In genomic region chr5:116023251-116023661, GRCm38 (mm10) we compare ENCODE assay signal across 7 mouse cellular contexts. TPM values are rescaled to one million over a fixed set of nuclear protein-coding genes. Genes with fewer than 3 reads are reported as not detected.
DNase-seq lines count a peak whose midpoint lies in the region; ATAC-seq lines count a peak whose summit lies in the region.

No protein-coding gene starts in this region.

- H3K9me3 ChIP-seq in embryonic facial prominence, embryonic 11.5 days (replicated peaks; ENCODE audit: control insufficient read depth, low read length) = no peaks in the 10 kb centered on the region
- no peaks in the 10 kb centered on the region for H3K9me3 ChIP-seq in intestine, embryonic 15.5 days
- no peaks in the 10 kb centered on the region for H3K9me3 ChIP-seq in neural tube, embryonic 15.5 days (replicated peaks)

- 25% methylated on average over 8 of the region's 8 CpGs for WGBS in embryonic facial prominence, embryonic 11.5 days
- 19% methylated on average over 8 of the region's 8 CpGs for WGBS in intestine, embryonic 15.5 days
- WGBS in neural tube, embryonic 15.5 days = 26% methylated on average over 8 of the region's 8 CpGs

- peak; percentile 47 for DNase-seq in testis, postnatal 10 days (ENCODE audit: low spot score)
- DNase-seq in testis, postnatal 14 days (ENCODE audit: low spot score) = no peak
- DNase-seq in embryonic facial prominence, embryonic 11.5 days (ENCODE audit: low spot score) = no peak
- peak; percentile 35 for DNase-seq in liver
- no peak for DNase-seq in urinary bladder, adult 2 months (ENCODE audit: low spot score)

- no peaks in the 10 kb centered on the region for H3K4me1 ChIP-seq in embryonic facial prominence, embryonic 11.5 days (ENCODE audit: control insufficient read depth, insufficient read depth, low read length)
- peaks cover 24% of the 10 kb centered on the region for H3K4me1 ChIP-seq in intestine, embryonic 15.5 days (replicated peaks)
- H3K4me1 ChIP-seq in neural tube, embryonic 15.5 days = peaks cover 22% of the 10 kb centered on the region

- peak overlapping the region; percentile 73 for H3K4me3 ChIP-seq in embryonic facial prominence, embryonic 11.5 days (ENCODE audit: low read depth, low read length)
- H3K4me3 ChIP-seq in intestine, embryonic 15.5 days (replicated peaks) = peak overlapping the region; percentile 58
- H3K4me3 ChIP-seq in neural tube, embryonic 15.5 days (replicated peaks) = peak overlapping the region; percentile 97

- no peak for ATAC-seq in embryonic facial prominence, embryonic 11.5 days (replicated peaks; ENCODE audit: insufficient number of reproducible peaks, low FRiP score, low TSS enrichment, low read depth)
- no peak for ATAC-seq in intestine, embryonic 15.5 days
- ATAC-seq in neural tube, embryonic 15.5 days (ENCODE audit: low FRiP score) = no peak

- H3K36me3 ChIP-seq in embryonic facial prominence, embryonic 11.5 days (replicated peaks; ENCODE audit: control insufficient read depth, insufficient read depth, low read depth, low read length) = peaks cover 13% of the 10 kb centered on the region
- H3K36me3 ChIP-seq in intestine, embryonic 15.5 days = peaks cover 22% of the 10 kb centered on the region
- peaks cover 27% of the 10 kb centered on the region for H3K36me3 ChIP-seq in neural tube, embryonic 15.5 days

- no peaks in the 10 kb centered on the region for H3K27me3 ChIP-seq in embryonic facial prominence, embryonic 11.5 days (ENCODE audit: control insufficient read depth, insufficient read depth, low read length)
- no peaks in the 10 kb centered on the region for H3K27me3 ChIP-seq in intestine, embryonic 15.5 days (replicated peaks)
- H3K27me3 ChIP-seq in neural tube, embryonic 15.5 days (replicated peaks) = no peaks in the 10 kb centered on the region

- H3K9ac ChIP-seq in embryonic facial prominence, embryonic 11.5 days (replicated peaks; ENCODE audit: low read length) = peak overlapping the region; percentile 85
- H3K9ac ChIP-seq in intestine, embryonic 15.5 days = peak overlapping the region; percentile 66
- H3K9ac ChIP-seq in neural tube, embryonic 15.5 days (replicated peaks) = peak overlapping the region; percentile 75

- H3K4me2 ChIP-seq in embryonic facial prominence, embryonic 11.5 days (ENCODE audit: low read depth, low read length) = peak overlapping the region; percentile 76
- peak overlapping the region; percentile 85 for H3K4me2 ChIP-seq in intestine, embryonic 15.5 days (replicated peaks)
- peak overlapping the region; percentile 92 for H3K4me2 ChIP-seq in neural tube, embryonic 15.5 days

- no peak overlapping the region for H3K27ac ChIP-seq in embryonic facial prominence, embryonic 11.5 days (replicated peaks; ENCODE audit: low read depth, low read length)
- H3K27ac ChIP-seq in intestine, embryonic 15.5 days = peak overlapping the region; percentile 69
- 0 out of 2 replicates have a peak overlapping the region, but pooled peaks have one; percentile 83 for H3K27ac ChIP-seq in neural tube, embryonic 15.5 days (replicated peaks)

RNA-seq across cellular contexts. Expression of gene Prkab1, which starts 1.1 kb away (rescaled TPM):
- polyA plus RNA-seq in embryonic facial prominence, embryonic 11.5 days (2014; fragmentation: Nextera tagmentation; extraction: Ambion mirVana) = 53.2 and 56.3 TPM in 2 replicates
- 68.4 and 69.9 TPM in 2 replicates for polyA plus RNA-seq in intestine, embryonic 15.5 days (2015; fragmentation: Nextera tagmentation; extraction: Ambion mirVana)
- 50.1 and 53.6 TPM in 2 replicates for polyA plus RNA-seq in neural tube, embryonic 15.5 days (2015; fragmentation: Nextera tagmentation; extraction: Ambion mirVana)
- 104 and 109 TPM in 2 replicates for polyA plus RNA-seq in urinary bladder, adult 2 months (2012; rRNA removed)

RNA-seq across cellular contexts. Expression of gene Tmem233, which starts 59.8 kb away (rescaled TPM):
- not detected in 2 replicates for polyA plus RNA-seq in embryonic facial prominence, embryonic 11.5 days (2014; fragmentation: Nextera tagmentation; extraction: Ambion mirVana)
- polyA plus RNA-seq in intestine, embryonic 15.5 days (2015; fragmentation: Nextera tagmentation; extraction: Ambion mirVana) = not detected in 2 replicates
- polyA plus RNA-seq in neural tube, embryonic 15.5 days (2015; fragmentation: Nextera tagmentation; extraction: Ambion mirVana) = 0.10 TPM in 1 of 2 replicates, not detected in the other
- 0.08 and 0.09 TPM in 2 replicates for polyA plus RNA-seq in urinary bladder, adult 2 months (2012; rRNA removed)

Comparison
In these comparisons a context has a peak if more than half of its experiments do, and no peak if none do; other contexts are left out.
1. DNase-seq: peak in testis, postnatal 10 days (single experiment) and liver (single experiment); none in testis, postnatal 14 days (single experiment), embryonic facial prominence, embryonic 11.5 days (single experiment) and urinary bladder, adult 2 months (single experiment).
2. Peak in every context shown above with its lines, with median percentiles within 50 percentile points of each other: H3K4me2 ChIP-seq, H3K4me3 ChIP-seq and H3K9ac ChIP-seq.